Mouse (Mus musculus): ENCODE measurements around the gene 2810006K23Rik.

- TF ChIP-seq CTCF (IDR thresholded peaks at IDR 0.05): no peak
- no peak for TF ChIP-seq POLR2A (IDR thresholded peaks at IDR 0.05; ENCODE audit: insufficient read depth, low read depth, low read length)
These were observed 36.5 kb downstream of the 2810006K23Rik start for GRCm38 (mm10) chr5:124364173-124364918.

Measured in heart, adult 2 months (tissue).